Mouse (Mus musculus): ENCODE data around the gene Tmem235. TPM values are rescaled to one million over a fixed set of nuclear protein-coding genes. Genes with fewer than 3 reads are reported as not detected.
"Not testable (repeated sequence)": the region's sequence is repeated elsewhere in the genome, so short reads cannot be mapped to it uniquely, and the experiment has no call there.

Tmem235 gene
- not detected for total RNA-seq (2021)

DNA sequence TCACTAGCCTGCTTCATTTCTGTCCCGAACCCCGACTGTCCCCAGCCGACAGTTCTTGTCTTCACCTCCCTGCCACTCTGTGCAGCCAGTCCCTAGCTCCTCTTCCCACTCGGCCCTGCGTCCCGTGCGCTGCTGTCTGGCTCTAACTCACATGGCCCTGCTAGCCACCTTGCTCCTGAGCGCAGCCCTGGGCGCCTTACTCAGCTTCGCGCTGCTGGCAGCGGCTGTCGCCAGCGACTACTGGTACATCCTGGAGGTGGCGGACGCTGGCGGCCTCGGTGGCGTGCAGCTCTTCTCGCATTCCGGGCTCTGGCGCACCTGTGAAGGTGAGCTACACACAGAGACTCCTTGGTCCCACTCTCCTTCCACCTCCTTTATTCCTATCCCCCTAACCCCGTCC is at the start of gene Tmem235:
Tmem235 (plus strand) TSS at position 152 of the 400 bp plus-strand sequence.
- no peak for DNase-seq (ENCODE audit: low spot score in 2 of 2)
- intact Hi-C loops (cut with DNase I) = no loop called here

DNA sequence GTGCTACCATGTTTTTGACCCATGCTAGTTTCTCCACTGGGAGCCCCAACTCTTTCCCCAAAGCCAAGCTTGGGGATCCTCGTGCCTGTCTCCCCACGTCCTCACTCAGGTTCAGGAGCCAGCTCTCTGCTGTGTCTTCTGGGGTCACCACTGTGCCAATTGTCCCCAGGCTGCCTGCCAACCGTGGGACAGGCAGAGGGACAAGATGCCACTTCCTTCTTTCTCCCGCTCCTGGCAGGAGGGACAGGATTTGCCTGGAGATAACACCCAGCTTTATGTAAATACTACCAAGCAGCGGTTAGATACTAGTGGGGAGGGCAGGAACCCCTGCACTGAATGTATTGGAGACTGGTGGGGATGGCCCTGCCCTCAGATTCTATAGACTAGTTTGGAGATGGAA is 46.7 kb upstream of the Tmem235 start:
- DNase-seq (ENCODE audit: low spot score in 2 of 2) = no peak
- intact Hi-C loops (cut with DNase I) = no loop called here

DNA sequence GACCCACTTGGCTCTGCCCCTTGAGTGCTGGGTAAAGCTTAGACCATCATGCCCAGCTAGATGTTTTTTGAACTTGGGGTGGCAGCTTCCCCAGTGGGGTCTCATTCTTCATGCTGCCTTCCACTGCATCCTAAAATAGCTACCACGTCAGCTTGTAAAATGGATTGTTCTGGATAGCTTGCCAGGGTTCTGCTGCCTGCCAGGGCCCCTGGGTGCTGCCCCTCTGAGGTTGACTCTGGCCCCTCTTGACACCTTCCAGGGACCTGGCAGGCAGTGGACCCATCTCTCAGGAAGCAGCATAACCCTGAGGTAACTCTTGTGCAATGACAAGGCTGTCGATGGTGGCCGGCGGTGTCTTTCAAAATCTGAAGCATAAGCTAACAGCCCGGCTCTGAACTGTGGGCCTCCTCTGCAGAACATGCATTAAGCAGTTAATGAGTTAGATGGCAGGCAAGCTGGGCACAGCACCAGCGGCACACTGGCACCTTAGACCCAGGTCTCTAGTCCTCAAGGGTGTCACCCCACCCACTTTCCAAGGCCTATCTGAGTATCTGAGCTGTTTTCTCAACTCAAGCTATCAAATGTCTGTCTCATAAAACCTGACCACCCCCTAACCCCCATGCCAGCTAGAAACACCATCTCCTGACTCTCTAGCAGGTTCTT is 45.7 kb upstream of the Tmem235 start:
- intact Hi-C loops (cut with DNase I) = no loop called here
- no peak for DNase-seq (ENCODE audit: low spot score in 2 of 2)

DNA sequence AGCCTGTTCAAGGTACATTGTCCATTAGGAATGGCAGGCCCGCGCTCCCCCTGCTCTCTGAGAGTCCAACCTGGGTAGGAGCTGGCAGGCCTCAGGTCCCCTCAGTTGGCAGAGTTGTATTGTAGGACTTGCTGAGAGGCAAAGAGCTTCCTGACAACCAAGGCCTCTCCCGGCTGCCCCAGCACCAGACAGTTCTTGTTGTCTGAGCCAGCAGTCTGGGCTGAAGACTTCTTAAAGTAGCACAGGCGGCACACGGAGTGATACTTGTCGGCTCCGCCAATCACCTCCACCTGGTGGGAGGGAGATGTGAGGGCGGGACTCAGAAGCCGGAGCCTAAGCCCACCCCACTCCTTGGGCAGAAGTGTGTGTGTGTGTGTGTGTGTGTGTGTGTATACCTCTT is 44.7 kb upstream of the Tmem235 start:
- intact Hi-C loops (cut with DNase I); DNase-seq (ENCODE audit: low spot score in 2 of 2): not testable (repeated sequence)

DNA sequence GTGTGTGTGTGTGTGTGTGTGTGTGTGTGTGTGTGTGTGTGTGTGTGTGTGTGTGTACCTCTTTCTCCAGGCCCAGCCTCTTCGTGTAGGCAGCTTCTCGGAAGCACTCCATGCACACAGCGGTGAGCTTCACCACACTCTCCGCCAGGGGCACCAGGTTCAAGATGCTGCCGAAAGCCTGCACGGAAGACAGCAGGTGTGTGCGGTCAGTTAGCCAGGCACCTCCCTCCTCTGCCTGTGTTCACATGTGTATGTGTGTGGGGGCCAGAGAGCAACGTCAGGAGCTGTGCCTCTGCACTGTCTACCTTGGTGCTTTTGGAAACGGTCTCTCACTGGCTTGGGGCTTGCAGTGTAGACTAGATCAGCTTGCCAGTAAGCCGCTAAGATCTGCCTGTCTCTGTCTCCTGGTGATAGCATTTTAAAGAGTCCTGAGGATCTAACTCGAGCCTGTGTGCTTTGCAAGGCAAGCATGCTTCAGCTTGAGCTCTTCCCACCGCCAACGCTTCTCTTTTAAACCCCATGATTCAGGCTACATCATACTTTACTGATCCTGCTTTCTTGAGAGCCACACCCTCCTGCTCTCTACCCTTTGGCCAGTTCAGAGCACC is 44.1 kb upstream of the Tmem235 start:
- intact Hi-C loops (cut with DNase I) = no loop called here
- no peak for DNase-seq (ENCODE audit: low spot score in 2 of 2)

GRCm38 (mm10) chr11:117819095-117819494 is 41.5 kb upstream of the Tmem235 start:
- no peak for DNase-seq (ENCODE audit: low spot score in 2 of 2)

DNA sequence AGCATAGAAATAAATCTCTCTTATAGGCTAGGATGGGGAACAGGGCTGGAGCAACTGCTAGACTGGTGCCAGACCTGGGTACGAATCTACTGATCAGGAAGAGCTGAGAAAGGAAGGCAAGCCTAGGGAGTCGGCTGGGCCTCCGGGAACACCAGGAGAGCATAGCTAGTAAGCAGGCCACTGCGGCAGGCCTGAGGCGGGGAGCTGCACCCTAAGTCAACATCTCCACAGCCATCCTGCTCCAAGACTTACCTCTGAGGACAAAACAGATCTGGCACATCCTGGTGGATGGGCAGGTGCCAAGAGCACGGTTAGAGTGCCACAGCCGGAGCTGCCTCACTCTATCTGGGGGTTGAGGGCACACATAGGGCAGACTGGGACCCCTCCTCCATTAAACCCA is 40.4 kb upstream of the Tmem235 start:
- intact Hi-C loops (cut with DNase I) = loop anchor here (5.0 to 10.0 kb wide), 3 partner anchors 113 to 585 kb away; no protein-coding TSS in a partner anchor
- no peak for DNase-seq (ENCODE audit: low spot score in 2 of 2)

More at GRCm38 (mm10) chr11:117819095-117819494, 41.5 kb upstream of the Tmem235 start:
- intact Hi-C loops (cut with DNase I) = no loop called here

GRCm38 (mm10) chr11:117821868-117822267 is 38.7 kb upstream of the Tmem235 start:
- intact Hi-C loops (cut with DNase I) = loop anchor here (2.0 to 10.0 kb wide), 4 partner anchors 115 to 587 kb away; no protein-coding TSS in a partner anchor
- no peak for DNase-seq (ENCODE audit: low spot score in 2 of 2)

- DNase-seq (ENCODE audit: low spot score in 2 of 2) = no peak
- intact Hi-C loops (cut with DNase I) = loop anchor here (2.0 to 10.0 kb wide), 4 partner anchors 115 to 588 kb away; no protein-coding TSS in a partner anchor
Measured at GRCm38 (mm10) chr11:117822728-117823241, 37.8 kb upstream of the Tmem235 start.

GRCm38 (mm10) chr11:117823411-117823810 is 37.1 kb upstream of the Tmem235 start:
- no peak for DNase-seq (ENCODE audit: low spot score in 2 of 2)
- intact Hi-C loops (cut with DNase I) = loop anchor here (2.0 to 10.0 kb wide), 4 partner anchors 116 to 589 kb away; no protein-coding TSS in a partner anchor

DNA sequence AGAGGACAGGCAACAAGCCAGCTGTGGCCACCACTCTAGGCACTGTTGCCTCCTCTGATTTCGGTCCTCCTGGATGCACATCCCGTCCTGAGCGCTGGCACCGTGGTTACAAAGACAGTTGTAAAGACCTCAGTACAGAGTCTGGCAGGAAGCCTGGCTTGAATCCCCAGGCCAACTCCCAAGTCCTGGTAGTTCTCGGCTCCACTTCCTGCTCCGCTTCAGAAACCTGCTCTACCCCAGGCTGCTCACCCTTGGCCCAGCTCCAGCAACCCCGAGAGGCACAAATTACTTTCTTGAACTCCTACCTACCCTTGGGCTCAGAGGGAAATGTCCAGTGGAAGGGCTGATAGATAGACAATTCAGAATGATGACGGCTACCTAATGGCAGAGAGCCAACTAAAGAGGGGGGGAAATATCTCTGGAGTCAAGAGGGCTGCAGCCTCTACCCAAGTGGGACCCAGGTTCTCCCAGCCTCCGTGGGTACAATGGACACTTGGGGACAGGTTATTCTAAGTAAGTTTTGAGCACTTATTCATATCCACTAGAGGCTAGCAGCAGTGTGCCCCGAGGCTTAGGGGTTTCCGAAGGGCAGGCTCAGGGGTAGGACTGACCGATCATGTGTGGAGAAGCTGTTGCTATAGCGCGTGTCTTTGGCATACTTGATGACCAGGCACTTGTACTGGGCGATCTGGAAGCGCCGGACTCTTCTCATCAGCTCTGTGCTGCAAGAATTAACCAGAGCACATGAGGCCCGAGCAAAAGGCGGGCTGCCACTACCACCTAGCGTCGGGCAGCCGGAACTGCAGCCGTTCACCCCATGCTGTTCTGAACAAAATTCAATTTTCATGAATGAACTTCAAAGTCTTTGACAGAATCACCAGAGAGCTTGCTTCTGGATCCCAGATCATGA is 36.2 kb upstream of the Tmem235 start:
- intact Hi-C loops (cut with DNase I) = loop anchor here (5.0 to 10.0 kb wide), 3 partner anchors 117 to 590 kb away; no protein-coding TSS in a partner anchor
- DNase-seq (ENCODE audit: low spot score in 2 of 2) = peak; percentile 77 to 81

- intact Hi-C loops (cut with DNase I) = loop anchor here (5.0 to 10.0 kb wide), 2 partner anchors 33 to 591 kb away; no protein-coding TSS in a partner anchor
- peak; percentile 47 to 49 for DNase-seq (ENCODE audit: low spot score in 2 of 2)
Measured at GRCm38 (mm10) chr11:117825333-117826101, 35.0 kb upstream of the Tmem235 start, which contains the start of the genes Afmid and Tk1. TSS of gene Afmid (plus strand) at chr11:117825924. TSS of gene Tk1 (minus strand) at chr11:117826092.

- intact Hi-C loops (cut with DNase I) = loop anchor here (5.0 to 10.0 kb wide), 2 partner anchors 34 to 591 kb away; no protein-coding TSS in a partner anchor
- no peak for DNase-seq (ENCODE audit: low spot score in 2 of 2)
Measured at GRCm38 (mm10) chr11:117826164-117826563, 34.4 kb upstream of the Tmem235 start.

GRCm38 (mm10) chr11:117826916-117827315 is 33.6 kb upstream of the Tmem235 start:
- DNase-seq (ENCODE audit: low spot score in 2 of 2) = no peak
- intact Hi-C loops (cut with DNase I) = loop anchor here (5.0 to 10.0 kb wide), 2 partner anchors 35 to 592 kb away; no protein-coding TSS in a partner anchor

GRCm38 (mm10) chr11:117827386-117827785 is 33.2 kb upstream of the Tmem235 start:
- DNase-seq (ENCODE audit: low spot score in 2 of 2) = no peak
- intact Hi-C loops (cut with DNase I) = loop anchor here (5.0 to 10.0 kb wide), 2 partner anchors 35 to 593 kb away; no protein-coding TSS in a partner anchor

DNA sequence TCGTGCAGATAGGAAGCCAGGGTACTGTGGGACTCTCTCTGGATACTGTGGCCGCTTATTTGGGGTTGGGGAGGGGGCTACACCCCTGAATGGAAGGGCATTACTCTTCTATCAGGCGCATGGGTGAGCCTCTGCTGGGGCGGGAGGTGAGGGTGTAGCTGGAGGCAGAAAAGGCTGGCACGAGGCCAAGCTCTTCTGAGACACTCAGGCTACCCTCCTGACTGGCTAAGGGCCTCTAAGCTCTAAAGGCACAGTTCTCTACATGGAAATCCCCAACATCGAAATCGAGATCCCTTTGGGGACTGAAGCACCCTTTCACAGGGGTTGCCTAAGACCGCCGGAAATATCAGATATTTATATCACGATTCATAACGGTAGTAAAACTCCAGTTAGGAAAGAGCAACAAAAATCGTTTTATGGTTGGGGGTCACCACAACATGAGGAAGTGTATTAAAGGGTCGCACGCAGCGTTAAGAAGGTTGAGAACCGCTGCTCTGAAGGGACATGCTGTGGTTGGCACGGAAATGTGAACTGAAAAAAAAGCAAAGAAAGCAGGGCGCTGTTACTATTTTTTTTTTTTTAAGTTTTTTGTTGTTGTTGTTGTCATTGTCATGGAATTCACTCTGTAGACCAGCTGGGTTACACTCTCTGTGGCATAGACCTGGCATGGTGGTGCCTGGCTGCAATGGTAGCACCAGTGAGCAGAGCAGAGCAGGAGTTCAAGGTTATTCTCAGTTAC is 32.2 kb upstream of the Tmem235 start:
- DNase-seq (ENCODE audit: low spot score in 2 of 2) = no peak
- intact Hi-C loops (cut with DNase I) = loop anchor here (5.0 to 10.0 kb wide), 2 partner anchors 36 to 594 kb away; no protein-coding TSS in a partner anchor

- intact Hi-C loops (cut with DNase I) = loop anchor here (5.0 to 10.0 kb wide), 2 partner anchors 37 to 594 kb away; no protein-coding TSS in a partner anchor
- no peak for DNase-seq (ENCODE audit: low spot score in 2 of 2)
Measured at GRCm38 (mm10) chr11:117828888-117829604, 31.5 kb upstream of the Tmem235 start.

Data from left cerebral cortex, postnatal 36 days (tissue).